Mouse (Mus musculus): ENCODE data around the gene Carf. TPM values are rescaled to one million over a fixed set of nuclear protein-coding genes. Genes with fewer than 3 reads are reported as not detected.
A peak's percentile ranks its signal among the peaks of the same experiment; 100 is the strongest.

Carf gene
- polyA plus RNA-seq, 2 experiments = 1.5 to 1.9 TPM

DNA sequence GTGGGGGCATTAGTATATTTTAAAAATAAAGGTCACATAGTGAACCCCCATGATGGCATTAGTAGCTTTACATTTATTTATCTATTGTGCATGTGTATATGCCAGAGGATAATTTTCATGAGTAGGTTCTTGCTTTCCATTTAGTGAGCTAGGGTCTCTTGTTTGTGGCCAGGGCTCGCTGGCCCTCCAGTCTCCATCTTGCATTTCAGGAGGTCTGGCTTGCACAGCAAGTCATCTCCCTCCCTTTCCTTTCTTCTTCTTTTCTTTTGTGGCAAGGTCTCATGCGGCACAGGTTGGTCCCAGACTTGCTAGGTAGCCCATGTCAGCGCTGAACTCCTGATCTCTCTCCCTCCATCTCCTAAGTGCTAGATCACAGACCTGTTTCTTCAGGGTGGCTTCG lies 81.3 kb downstream of the Carf start:
- Histone ChIP-seq H3K4me3 (ENCODE audit: insufficient read depth in 1 of 2, low read depth in 2 of 2, low read length in 2 of 2) (peak overlapping the region; percentile 52 to 85), H3K4me2 (ENCODE audit: low read depth) (peak overlapping the region; percentile 94), H3K27me3 (ENCODE audit: control insufficient read depth, insufficient read depth, low read length) (no peaks in the 10 kb centered on the region), H3K9ac (replicated peaks) (peak overlapping the region; percentile 79), H3K36me3 (replicated peaks; ENCODE audit: control insufficient read depth, insufficient read depth, low read depth) (no peaks in the 10 kb centered on the region), H3K27ac (no peak overlapping the region), H3K4me1 (replicated peaks; ENCODE audit: control insufficient read depth in 2 of 2, insufficient read depth in 2 of 2, low read length in 1 of 2) (peaks cover 3 to 4% of the 10 kb centered on the region in 2 experiments; a peak in 2 of 4 replicates), H3K9me3 (ENCODE audit: control insufficient read depth, low read length) (no peaks in the 10 kb centered on the region)
- TF ChIP-seq CTCF (IDR thresholded peaks at IDR 0.05; ENCODE audit: low read depth) (no peak), EP300 (IDR thresholded peaks at IDR 0.05; ENCODE audit: low read depth) (no peak)
- DNase-seq (ENCODE audit: low read depth in 3 of 3, low spot score in 3 of 3) = no peak
- WGBS (ENCODE audit: insufficient replicate concordance) = 43% methylated on average over 4 of the region's 4 CpGs
- ATAC-seq (ENCODE audit: insufficient read depth) = no peak

DNA sequence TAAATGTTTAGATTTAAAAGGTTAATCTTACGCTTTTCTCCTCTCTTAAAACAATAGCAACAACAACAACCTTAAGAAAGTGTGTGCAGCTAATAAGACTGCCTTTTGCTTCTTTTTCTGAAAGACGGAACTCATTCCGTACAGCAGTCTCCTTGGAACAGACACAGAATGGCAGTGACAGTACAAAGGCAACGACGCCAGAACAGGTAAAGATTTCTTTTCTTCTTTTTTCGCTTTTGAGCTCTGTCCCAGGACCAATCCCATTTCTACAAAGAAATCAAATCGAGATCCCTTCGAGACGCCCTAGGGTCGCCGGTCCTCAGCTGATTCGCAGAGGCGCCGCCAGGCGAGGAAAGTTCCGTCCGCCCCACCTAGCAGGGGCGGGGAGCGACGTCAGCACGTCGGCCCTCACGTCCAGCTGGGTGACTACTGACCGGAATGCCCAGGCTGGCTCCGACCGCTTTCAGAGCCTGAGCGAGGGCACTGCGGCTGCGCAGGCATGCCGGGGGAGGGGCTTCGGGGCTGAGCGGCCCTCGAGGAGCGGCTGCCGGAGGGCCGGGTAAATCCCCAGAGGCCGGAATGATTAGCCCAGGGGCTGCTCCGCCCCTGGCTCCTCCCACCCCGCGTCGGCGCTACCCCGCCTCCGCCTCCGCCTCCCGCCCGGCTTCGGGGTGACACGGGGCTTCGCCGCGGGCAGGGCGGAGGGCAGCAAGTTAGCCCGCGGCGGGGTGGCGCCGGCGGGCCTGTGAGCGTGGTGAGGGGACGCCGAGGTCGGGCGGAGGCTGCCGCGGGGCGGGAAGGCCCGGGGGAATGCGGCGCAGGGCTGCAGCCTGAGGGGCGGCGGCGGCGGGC lies 82.1 kb downstream of the Carf start, which contains the start of gene Nbeal1:
Nbeal1 (plus strand) TSS at position 668 of the 852 bp plus-strand sequence.
- H3K9ac ChIP-seq (replicated peaks) = peak within 1 kb of the TSS; percentile 79
- peak; percentile 88 to 93 (median 89) for DNase-seq (ENCODE audit: low read depth in 3 of 3, low spot score in 3 of 3)
- WGBS (ENCODE audit: insufficient replicate concordance) = under 1% methylated on average over 70 of the region's 74 CpGs
- no peaks in the 10 kb centered on the region for H3K27me3 ChIP-seq (ENCODE audit: control insufficient read depth, insufficient read depth, low read length)
- H3K27ac ChIP-seq = peak within 1 kb of the TSS; percentile 60
- peaks cover 3 to 4% of the 10 kb centered on the region in 2 experiments; a peak in 2 of 4 replicates for H3K4me1 ChIP-seq (replicated peaks; ENCODE audit: control insufficient read depth in 2 of 2, insufficient read depth in 2 of 2, low read length in 1 of 2)
- H3K9me3 ChIP-seq (ENCODE audit: control insufficient read depth, low read length) = no peaks in the 10 kb centered on the region
- TF ChIP-seq EP300 (IDR thresholded peaks at IDR 0.05; ENCODE audit: low read depth) = no peak
- peak; percentile 54 for TF ChIP-seq CTCF (IDR thresholded peaks at IDR 0.05; ENCODE audit: low read depth)
- peak within 1 kb of the TSS; percentile 94 for H3K4me2 ChIP-seq (ENCODE audit: low read depth)
- H3K36me3 ChIP-seq (replicated peaks; ENCODE audit: control insufficient read depth, insufficient read depth, low read depth) = no peaks in the 10 kb centered on the region
- peak; percentile 97 for ATAC-seq (ENCODE audit: insufficient read depth)
- peak within 1 kb of the TSS; percentile 85 to 98 for H3K4me3 ChIP-seq (ENCODE audit: insufficient read depth in 1 of 2, low read depth in 2 of 2, low read length in 2 of 2)

DNA sequence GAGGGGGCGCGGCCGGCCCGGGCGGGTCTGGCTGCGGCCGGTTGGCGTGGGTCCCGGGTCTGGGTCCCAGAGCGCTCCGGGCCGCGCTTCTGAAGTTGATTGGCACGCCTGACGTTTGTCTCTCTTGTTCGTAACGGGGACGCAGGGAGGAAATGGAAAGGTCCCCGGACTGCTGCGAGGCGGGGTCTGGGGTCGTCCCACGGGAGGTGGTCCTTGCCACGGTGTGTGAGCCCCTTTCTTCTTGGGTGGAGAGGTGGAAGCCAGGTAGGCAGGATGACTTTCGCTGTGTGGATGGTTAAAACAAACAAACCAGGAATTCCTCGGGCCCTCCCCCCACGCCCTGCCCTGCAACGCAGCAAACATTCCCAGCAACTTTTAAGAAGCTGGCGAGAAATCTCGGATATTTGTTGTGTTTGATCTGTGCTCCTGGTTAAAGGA lies 82.8 kb downstream of the Carf start:
- Histone ChIP-seq H3K27me3 (ENCODE audit: control insufficient read depth, insufficient read depth, low read length) (no peaks in the 10 kb centered on the region), H3K4me1 (replicated peaks; ENCODE audit: control insufficient read depth in 2 of 2, insufficient read depth in 2 of 2, low read length in 1 of 2) (peaks cover 3 to 4% of the 10 kb centered on the region in 2 experiments; a peak in 2 of 4 replicates), H3K36me3 (replicated peaks; ENCODE audit: control insufficient read depth, insufficient read depth, low read depth) (no peaks in the 10 kb centered on the region), H3K9me3 (ENCODE audit: control insufficient read depth, low read length) (no peaks in the 10 kb centered on the region), H3K4me3 (ENCODE audit: insufficient read depth in 1 of 2, low read depth in 2 of 2, low read length in 2 of 2) (peak overlapping the region; percentile 85 to 98), H3K9ac (replicated peaks) (peak overlapping the region; percentile 79), H3K27ac (peak overlapping the region; percentile 60), H3K4me2 (ENCODE audit: low read depth) (peak overlapping the region; percentile 94)
- peak in 1 of 3 experiments; percentile 9 for DNase-seq (ENCODE audit: low read depth in 3 of 3, low spot score in 3 of 3)
- TF ChIP-seq CTCF (IDR thresholded peaks at IDR 0.05; ENCODE audit: low read depth) (no peak), EP300 (IDR thresholded peaks at IDR 0.05; ENCODE audit: low read depth) (no peak)
- WGBS (ENCODE audit: insufficient replicate concordance) = under 1% methylated on average over 26 of the region's 30 CpGs
- ATAC-seq (ENCODE audit: insufficient read depth) = peak; percentile 51; the same call in 1 of the 2 replicates

DNA sequence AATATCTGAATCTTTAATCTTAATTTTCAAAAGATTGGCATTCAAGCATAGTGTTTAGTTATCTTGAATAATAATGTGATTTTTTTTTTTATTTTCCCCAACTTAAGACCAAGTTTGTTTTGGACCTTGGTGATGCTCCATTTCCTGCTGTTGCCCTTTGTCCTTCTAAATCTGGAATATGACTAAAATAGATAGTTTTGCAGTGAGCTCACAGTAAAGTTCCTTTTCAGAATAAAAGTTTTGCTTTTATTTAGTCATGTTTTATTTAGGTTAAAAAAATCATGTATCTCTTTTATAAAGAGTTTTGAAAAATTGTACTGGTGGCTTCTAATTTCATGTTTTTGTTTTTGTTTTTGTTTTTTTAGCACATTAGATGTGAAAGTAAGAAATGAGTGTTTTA lies 90.4 kb downstream of the Carf start:
- H3K4me1 ChIP-seq (replicated peaks; ENCODE audit: control insufficient read depth in 2 of 2, insufficient read depth in 2 of 2, low read length in 1 of 2) = no peaks in the 10 kb centered on the region
- no peak for TF ChIP-seq CTCF (IDR thresholded peaks at IDR 0.05; ENCODE audit: low read depth)
- TF ChIP-seq EP300 (IDR thresholded peaks at IDR 0.05; ENCODE audit: low read depth) = no peak
- H3K9me3 ChIP-seq (ENCODE audit: control insufficient read depth, low read length) = no peaks in the 10 kb centered on the region
- H3K9ac ChIP-seq (replicated peaks) = no peak overlapping the region
- H3K4me2 ChIP-seq (ENCODE audit: low read depth) = no peak overlapping the region
- H3K36me3 ChIP-seq (replicated peaks; ENCODE audit: control insufficient read depth, insufficient read depth, low read depth) = no peaks in the 10 kb centered on the region
- no peak for ATAC-seq (ENCODE audit: insufficient read depth)
- no peaks in the 10 kb centered on the region for H3K27me3 ChIP-seq (ENCODE audit: control insufficient read depth, insufficient read depth, low read length)
- no peak for DNase-seq (ENCODE audit: low read depth in 3 of 3, low spot score in 3 of 3)
- H3K4me3 ChIP-seq (ENCODE audit: insufficient read depth in 1 of 2, low read depth in 2 of 2, low read length in 2 of 2) = no peak overlapping the region
- H3K27ac ChIP-seq = no peak overlapping the region

DNA sequence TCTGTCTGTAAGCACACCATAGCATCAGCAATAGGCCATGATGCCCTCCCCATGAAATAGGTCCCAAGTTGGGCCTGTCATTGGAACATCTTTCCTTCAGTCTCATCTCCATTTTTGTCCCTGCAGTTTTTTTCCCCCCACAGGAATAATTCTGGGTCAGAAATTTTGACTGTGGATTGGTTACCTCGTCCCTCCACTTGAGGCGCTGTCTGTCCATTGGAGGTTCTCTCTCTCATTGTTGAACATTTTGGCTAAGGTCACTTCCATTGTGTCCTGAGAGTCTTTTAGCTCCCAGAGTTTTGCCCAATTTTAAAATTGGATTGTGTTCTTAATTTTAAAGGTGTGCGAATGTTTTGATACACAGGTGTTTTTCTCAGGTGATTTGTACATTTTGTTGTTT lies 98.8 kb downstream of the Carf start:
- Histone ChIP-seq H3K36me3 (replicated peaks; ENCODE audit: control insufficient read depth, insufficient read depth, low read depth) (no peaks in the 10 kb centered on the region), H3K9me3 (ENCODE audit: control insufficient read depth, low read length) (no peaks in the 10 kb centered on the region), H3K27me3 (ENCODE audit: control insufficient read depth, insufficient read depth, low read length) (no peaks in the 10 kb centered on the region), H3K4me1 (replicated peaks; ENCODE audit: control insufficient read depth in 2 of 2, insufficient read depth in 2 of 2, low read length in 1 of 2) (no peaks in the 10 kb centered on the region), H3K4me3 (ENCODE audit: insufficient read depth in 1 of 2, low read depth in 2 of 2, low read length in 2 of 2) (no peak overlapping the region), H3K4me2 (ENCODE audit: low read depth) (no peak overlapping the region), H3K27ac (no peak overlapping the region), H3K9ac (replicated peaks) (no peak overlapping the region)
- no peak for DNase-seq (ENCODE audit: low read depth in 3 of 3, low spot score in 3 of 3)
- TF ChIP-seq CTCF (IDR thresholded peaks at IDR 0.05; ENCODE audit: low read depth) = peak; percentile 38; the same call in 1 of the 2 replicates
- no peak for TF ChIP-seq EP300 (IDR thresholded peaks at IDR 0.05; ENCODE audit: low read depth)
- ATAC-seq (ENCODE audit: insufficient read depth) = no peak
- 69% methylated on average over 3 of the region's 3 CpGs for WGBS (ENCODE audit: insufficient replicate concordance)
